Mouse (Mus musculus) limb, embryonic 11.5 days (tissue): ENCODE measurements around the gene Arhgdig. TPM values are rescaled to one million over a fixed set of nuclear protein-coding genes. Genes with fewer than 3 reads are reported as not detected.

Experiments
- ATAC-seq: fragments of 200-750 bp; cut with Nextera tagmentation; 2 replicates; pipeline ENCODE4 v1.8.0; 2017; ENCODE audit warnings: low read depth; ENCODE audit not compliant: insufficient number of reproducible peaks, low FRiP score, low TSS enrichment
- DNase-seq: peaks from one replicate; pipeline ENCODE4 v3.0.0-alpha.2; 2015; ENCODE audit warnings: low spot score
- H3K27ac ChIP-seq: fragments of 300-500 bp; sonication (generic); replicated peaks from 2 replicates; pipeline ENCODE4 v1.5.1; 2014; ENCODE audit warnings: low read depth, mild to moderate bottlenecking, low read length
- H3K27me3 ChIP-seq: fragments of 300-500 bp; sonication (generic); 2 replicates; pipeline ENCODE4 v1.6.1; 2014; ENCODE audit warnings: mild to moderate bottlenecking, low read length, mixed read lengths; ENCODE audit not compliant: control insufficient read depth, insufficient read depth
- H3K36me3 ChIP-seq: fragments of 300-500 bp; sonication (generic); 2 replicates; pipeline ENCODE4 v1.6.1; 2014; ENCODE audit warnings: mild to moderate bottlenecking, low read length, moderate library complexity, mixed read lengths; ENCODE audit not compliant: control insufficient read depth, insufficient read depth
- H3K4me1 ChIP-seq: fragments of 300-500 bp; sonication (generic); 2 replicates; pipeline ENCODE4 v1.6.1; 2014; ENCODE audit warnings: low read length, mixed read lengths; ENCODE audit not compliant: control insufficient read depth, insufficient read depth
- H3K4me2 ChIP-seq: fragments of 300-500 bp; sonication (generic); 2 replicates; pipeline ENCODE4 v1.6.1; 2014; ENCODE audit warnings: low read depth, mild to moderate bottlenecking, moderate library complexity; ENCODE audit not compliant: severe bottlenecking
- H3K4me3 ChIP-seq: fragments of 300-500 bp; sonication (generic); 2 replicates; pipeline ENCODE4 v1.5.1; 2014; ENCODE audit warnings: low read depth, low read length
- H3K9ac ChIP-seq: fragments of 300-500 bp; sonication (generic); 2 replicates; pipeline ENCODE4 v1.6.1; 2014; ENCODE audit warnings: mild to moderate bottlenecking, low read length
- H3K9me3 ChIP-seq: fragments of 300-500 bp; sonication (generic); 2 replicates; pipeline ENCODE4 v1.6.1; 2016; ENCODE audit warnings: low read length; ENCODE audit not compliant: control insufficient read depth
- WGBS: fragments of 180-500 bp; shearing (Covaris S2); extraction: QIAGEN DNeasy Blood & Tissue Kit; methylation state at CpG from one replicate; pipeline ENCODE4 v1.1.7; 2014; 5-methylcytosine and 5-hydroxymethylcytosine counted together
- polyA plus RNA-seq: library from polyadenylated mRNA; unstranded; fragments of >200 nt; fragmentation: Nextera tagmentation; extraction: Ambion mirVana; gene quantifications from 2 replicates; pipeline ENCODE4 v1.2.1, GENCODE M21; 2014

Arhgdig gene
- polyA plus RNA-seq, 1 experiment from 2014 or later = 4.7 TPM

DNA sequence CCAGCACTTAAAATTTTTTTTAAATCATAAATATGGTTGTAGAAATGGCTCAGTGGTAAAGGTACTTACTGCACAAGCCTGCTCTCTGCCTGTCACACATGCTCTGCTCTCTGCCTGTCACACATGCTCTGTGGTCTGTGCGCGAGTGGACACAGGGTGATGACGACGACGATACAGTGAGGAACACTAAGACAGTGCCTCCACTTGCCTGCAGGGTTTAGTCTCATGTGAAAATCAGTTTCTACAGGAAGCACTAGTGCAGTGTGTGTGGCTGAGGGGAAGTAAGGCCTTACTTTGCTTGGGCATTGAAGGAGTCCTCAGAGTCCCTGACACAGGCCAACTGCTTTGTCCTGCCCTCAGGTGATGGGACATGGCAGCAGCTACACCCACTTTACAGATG, 22.2 kb upstream of the Arhgdig start:
- no peaks in the 10 kb centered on the region for H3K36me3 ChIP-seq
- 91% methylated on average over 5 of the region's 5 CpGs for WGBS
- H3K9ac ChIP-seq = no peak overlapping the region
- no peaks in the 10 kb centered on the region for H3K27me3 ChIP-seq
- ATAC-seq (no peak), DNase-seq (no peak)
- no peak overlapping the region for H3K4me3 ChIP-seq
- no peak overlapping the region for H3K27ac ChIP-seq
- no peaks in the 10 kb centered on the region for H3K9me3 ChIP-seq
- H3K4me1 ChIP-seq = no peaks in the 10 kb centered on the region
- no peak overlapping the region for H3K4me2 ChIP-seq

DNA sequence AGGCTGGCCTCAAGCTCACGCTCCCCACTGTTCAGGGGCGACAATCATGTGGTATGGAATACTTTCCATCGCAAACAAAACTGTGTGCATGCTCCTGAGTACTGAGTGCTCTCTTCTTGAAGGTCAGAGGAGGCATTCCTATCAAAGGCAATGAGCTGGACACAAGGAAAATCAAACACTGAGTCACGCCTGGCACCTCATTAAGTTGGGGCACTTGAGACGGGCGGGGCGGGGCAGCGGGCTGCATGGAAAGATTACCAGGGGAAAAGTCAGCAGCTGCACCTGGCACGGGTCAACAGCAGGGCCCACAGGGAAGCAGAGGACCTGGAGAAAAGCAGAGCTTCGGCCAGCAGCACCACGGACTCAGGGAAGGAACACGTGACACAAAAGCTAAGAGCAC, 17.6 kb upstream of the Arhgdig start:
- 83% methylated on average over 12 of the region's 12 CpGs for WGBS

DNA sequence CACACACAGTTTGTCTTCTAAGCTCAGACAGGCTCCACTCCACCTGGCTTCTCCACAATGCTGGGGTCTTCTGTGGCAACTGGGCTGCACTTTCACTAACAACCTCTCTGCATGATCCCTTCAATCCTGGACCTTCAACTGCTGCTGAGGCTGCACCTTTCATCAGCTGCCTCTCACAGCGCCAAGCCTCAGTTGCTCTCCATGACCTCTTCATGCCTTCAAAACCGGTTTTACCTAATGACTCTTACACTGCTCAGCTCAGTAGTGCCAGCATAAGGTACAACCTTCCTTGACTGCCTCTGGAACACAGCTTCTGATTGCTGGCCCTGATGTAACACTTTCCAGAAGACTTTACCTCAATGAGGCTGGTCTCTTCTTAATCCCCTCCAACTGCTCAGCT, 13.9 kb upstream of the Arhgdig start:
- 72% methylated on average over 2 of the region's 2 CpGs for WGBS
- Histone ChIP-seq H3K27me3 (no peaks in the 10 kb centered on the region), H3K36me3 (no peaks in the 10 kb centered on the region), H3K27ac (no peak overlapping the region), H3K4me3 (no peak overlapping the region), H3K4me2 (no peak overlapping the region), H3K4me1 (no peaks in the 10 kb centered on the region), H3K9me3 (no peaks in the 10 kb centered on the region), H3K9ac (no peak overlapping the region)
- DNase-seq (no peak), ATAC-seq (no peak)

More for the DNA sequence above, 17.6 kb upstream of the Arhgdig start:
- H3K9me3 ChIP-seq = no peaks in the 10 kb centered on the region
- no peaks in the 10 kb centered on the region for H3K27me3 ChIP-seq
- no peaks in the 10 kb centered on the region for H3K4me1 ChIP-seq
- no peaks in the 10 kb centered on the region for H3K36me3 ChIP-seq
- H3K27ac ChIP-seq = no peak overlapping the region
- DNase-seq = no peak
- 0 out of 2 replicates have a peak overlapping the region, but pooled peaks have one; percentile 4 for H3K9ac ChIP-seq
- no peak for ATAC-seq
- no peak overlapping the region for H3K4me2 ChIP-seq
- H3K4me3 ChIP-seq = no peak overlapping the region

DNA sequence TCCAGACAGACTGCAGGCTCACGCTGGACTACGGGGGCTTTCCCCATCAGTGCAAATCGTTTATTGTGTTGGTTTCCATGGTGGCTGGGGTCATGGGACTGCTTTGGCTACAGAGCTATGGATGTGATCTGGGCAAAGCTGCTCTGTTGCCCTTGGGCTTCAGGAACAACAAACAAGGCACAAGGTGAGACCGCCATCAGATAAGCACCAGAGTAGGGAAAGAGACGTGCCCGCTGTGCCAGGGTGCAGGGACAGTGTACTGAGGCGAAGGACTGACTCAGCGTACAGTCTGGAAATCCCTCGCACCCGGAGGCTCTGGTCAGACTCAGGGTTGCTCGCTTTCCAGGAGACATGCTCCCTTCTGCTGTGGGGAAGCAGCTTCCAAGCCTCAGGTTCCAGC, 5.1 kb upstream of the Arhgdig start:
- no peaks in the 10 kb centered on the region for H3K4me1 ChIP-seq
- no peak overlapping the region; the same call in 1 of the 2 replicates for H3K9ac ChIP-seq

DNA sequence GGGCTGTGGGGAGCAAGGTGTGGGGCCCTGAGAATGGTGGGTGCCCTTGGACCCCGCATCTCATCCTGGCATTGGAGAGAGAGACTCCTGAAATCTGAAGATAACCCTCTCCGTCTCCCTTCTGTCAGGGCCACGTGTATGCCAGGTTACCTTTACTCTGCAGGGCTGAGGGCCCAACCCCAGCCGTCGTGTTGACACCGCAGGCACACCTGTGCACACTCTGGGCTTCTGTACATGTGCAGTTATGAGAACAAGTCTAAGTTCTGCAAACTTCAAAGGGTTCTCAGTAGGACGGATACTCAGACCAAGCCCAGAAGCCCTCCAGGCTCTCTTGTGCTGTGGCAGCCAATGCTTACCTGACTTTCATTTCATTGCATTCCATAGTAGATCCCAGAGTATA, 4.7 kb upstream of the Arhgdig start:
- Histone ChIP-seq H3K27me3 (0 out of 2 replicates have a peak, but pooled peaks cover 2% of the 10 kb centered on the region), H3K4me2 (no peak overlapping the region), H3K27ac (no peak overlapping the region), H3K9me3 (no peaks in the 10 kb centered on the region), H3K9ac (0 out of 2 replicates have a peak overlapping the region, but pooled peaks have one; percentile 27), H3K4me1 (no peaks in the 10 kb centered on the region), H3K36me3 (no peaks in the 10 kb centered on the region), H3K4me3 (no peak overlapping the region)
- ATAC-seq = no peak
- no peak for DNase-seq
- WGBS = 90% methylated on average over 7 of the region's 7 CpGs

More for the DNA sequence above, 5.1 kb upstream of the Arhgdig start:
- Histone ChIP-seq H3K27ac (no peak overlapping the region), H3K36me3 (no peaks in the 10 kb centered on the region), H3K9me3 (no peaks in the 10 kb centered on the region), H3K27me3 (0 out of 2 replicates have a peak, but pooled peaks cover 2% of the 10 kb centered on the region), H3K4me2 (no peak overlapping the region), H3K4me3 (no peak overlapping the region)
- 88% methylated on average over 11 of the region's 11 CpGs for WGBS
- ATAC-seq (no peak), DNase-seq (no peak)

DNA sequence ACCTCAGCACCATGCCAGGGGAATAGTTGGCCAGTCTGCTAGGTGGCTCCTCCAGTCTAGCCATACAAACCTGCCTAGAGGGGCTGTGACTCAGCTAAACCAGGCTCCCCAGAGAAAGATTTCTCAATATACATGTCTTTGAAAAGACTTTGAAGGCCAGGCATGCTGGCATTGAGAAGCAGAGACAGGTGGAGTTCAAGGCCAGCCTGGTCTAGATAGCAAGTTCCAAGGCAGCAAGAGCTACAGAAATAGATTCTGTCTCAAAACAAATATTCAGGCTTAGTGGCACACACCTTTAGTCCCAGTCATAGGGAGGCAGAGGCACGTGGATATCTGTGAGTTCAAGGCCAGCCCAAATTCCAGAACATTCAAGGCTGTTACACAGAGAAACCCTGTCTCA, 1.2 kb downstream of the Arhgdig start:
- 72% methylated on average over 1 of the region's 1 CpGs for WGBS
- Histone ChIP-seq H3K27ac (no peak overlapping the region), H3K4me3 (no peak overlapping the region), H3K36me3 (no peaks in the 10 kb centered on the region), H3K4me2 (no peak overlapping the region), H3K9ac (no peak overlapping the region), H3K9me3 (no peaks in the 10 kb centered on the region), H3K4me1 (peaks cover 8% of the 10 kb centered on the region), H3K27me3 (peaks cover 38% of the 10 kb centered on the region)
- ATAC-seq (no peak), DNase-seq (no peak)

DNA sequence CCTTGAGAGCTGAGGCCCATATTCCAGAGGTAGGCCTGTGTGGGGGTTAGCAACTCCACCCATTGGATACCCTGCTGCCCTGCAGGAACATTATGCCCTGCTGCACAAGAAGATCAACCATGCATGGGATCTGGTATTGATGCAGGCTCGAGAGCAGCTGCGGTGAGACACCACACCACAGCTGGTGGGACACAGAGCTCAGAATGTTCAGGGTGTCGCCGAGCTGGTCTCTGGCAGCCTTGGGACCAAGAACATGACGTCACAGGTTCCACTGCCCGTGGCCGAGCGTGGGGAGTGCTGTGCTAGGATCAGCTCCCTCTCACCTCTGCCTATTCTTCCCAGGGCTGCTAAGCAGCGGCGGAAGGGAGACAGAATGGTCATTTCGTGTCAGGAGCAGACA, 2.8 kb downstream of the Arhgdig start:
- no peak overlapping the region for H3K27ac ChIP-seq
- no peak for DNase-seq
- no peak overlapping the region for H3K4me3 ChIP-seq
- H3K9ac ChIP-seq = no peak overlapping the region
- H3K4me2 ChIP-seq = no peak overlapping the region
- peaks cover 14% of the 10 kb centered on the region for H3K4me1 ChIP-seq
- no peaks in the 10 kb centered on the region for H3K9me3 ChIP-seq
- ATAC-seq = no peak
- H3K36me3 ChIP-seq = no peaks in the 10 kb centered on the region
- 31% methylated on average over 11 of the region's 11 CpGs for WGBS
- H3K27me3 ChIP-seq = peaks cover 52% of the 10 kb centered on the region

DNA sequence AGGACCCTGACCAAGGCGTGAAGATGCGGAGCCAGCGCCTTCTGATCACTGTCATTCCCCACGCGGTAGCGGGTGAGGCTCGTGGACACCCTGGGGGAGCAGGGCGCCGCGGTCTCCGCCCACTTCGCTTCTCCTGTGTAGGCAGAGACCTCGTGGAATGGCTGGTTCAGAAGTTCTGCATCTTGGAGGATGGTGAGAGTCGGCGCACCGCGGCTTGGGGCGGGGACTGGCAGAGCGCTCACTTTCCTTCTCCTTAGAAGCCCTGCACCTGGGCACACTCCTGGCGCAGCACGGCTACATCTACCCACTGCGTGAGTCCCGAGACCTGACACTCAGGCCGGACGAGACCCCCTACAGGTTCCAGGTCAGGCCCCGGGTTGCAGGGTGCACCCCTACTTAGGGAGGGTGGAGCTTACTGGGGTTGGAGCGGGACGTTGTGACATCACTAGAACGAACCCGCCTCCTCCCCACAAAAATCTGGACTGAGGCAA, 4.2 kb downstream of the Arhgdig start:
- Histone ChIP-seq H3K4me2 (peak overlapping the region; percentile 82), H3K27me3 (peaks cover 54% of the 10 kb centered on the region), H3K4me3 (peak overlapping the region; percentile 44), H3K4me1 (peaks cover 14% of the 10 kb centered on the region), H3K27ac (no peak overlapping the region), H3K9ac (no peak overlapping the region), H3K36me3 (no peaks in the 10 kb centered on the region), H3K9me3 (no peaks in the 10 kb centered on the region)
- ATAC-seq = no peak
- DNase-seq = peak; percentile 51
- WGBS = under 1% methylated on average over 30 of the region's 30 CpGs

DNA sequence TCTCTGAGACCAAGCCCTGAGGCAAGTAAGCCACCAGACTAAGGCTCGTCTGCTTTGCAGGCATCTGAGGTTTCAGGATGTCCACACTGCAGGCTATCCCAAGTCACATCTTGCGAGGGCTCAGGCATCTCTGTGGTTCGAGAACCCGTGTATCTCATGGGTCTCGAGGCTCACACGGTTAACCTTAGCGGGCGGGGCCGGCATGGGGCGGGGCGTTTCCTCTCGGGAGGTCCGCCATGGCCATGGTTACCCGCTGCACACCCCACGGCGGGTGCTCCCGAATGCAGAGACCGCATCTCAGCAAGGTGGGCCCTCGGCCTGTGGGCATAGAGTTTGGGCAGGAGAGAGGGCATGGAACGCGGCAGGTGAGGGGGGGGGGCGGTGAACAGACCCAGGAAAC, 4.8 kb downstream of the Arhgdig start, which contains the start of gene Rgs11:
TSS of gene Rgs11 (plus strand) at position 215 of the 400 bp plus-strand sequence.
- H3K27ac ChIP-seq = no peak within 1 kb of the TSS
- peak within 1 kb of the TSS; percentile 82 for H3K4me2 ChIP-seq
- H3K36me3 ChIP-seq = no peaks in the 10 kb centered on the region; the same call in 1 of the 2 replicates
- peaks cover 14% of the 10 kb centered on the region for H3K4me1 ChIP-seq
- peak within 1 kb of the TSS; percentile 44 for H3K4me3 ChIP-seq
- H3K9ac ChIP-seq = no peak within 1 kb of the TSS; the same call in 1 of the 2 replicates
- ATAC-seq (no peak), DNase-seq (peak; percentile 40)
- no peaks in the 10 kb centered on the region for H3K9me3 ChIP-seq
- 1% methylated on average over 21 of the region's 22 CpGs for WGBS
- H3K27me3 ChIP-seq = peaks cover 54% of the 10 kb centered on the region
